Mouse (Mus musculus) erythroblast, embryonic 14.5 days (primary cell): ENCODE results near the gene Ppia.

Experiments used
- GATA1 ChIP-seq: IDR thresholded peaks from 2 replicates; pipeline ENCODE4 v1.6.1; 2012; ENCODE audit warnings: low read length, inconsistent platforms, mixed read lengths
- TAL1 ChIP-seq: IDR thresholded peaks from 3 replicates; pipeline ENCODE4 v1.6.1; 2012; ENCODE audit warnings: low read length, inconsistent platforms, mixed read lengths

GRCm38 (mm10) chr11:6430186-6430585 lies 14.9 kb downstream of the Ppia start:
- TF ChIP-seq GATA1 (no peak), TAL1 (no peak)
